Mouse (Mus musculus) E14TG2a.4 (cell line): ENCODE data around the gene Rab3gap2.

Experiments
- CTCF ChIP-seq: conservative IDR thresholded peaks from 2 replicates; pipeline ENCODE4 v1.5.1; 2014; ENCODE audit warnings: low read length
- NANOG ChIP-seq: IDR thresholded peaks from 2 replicates; pipeline ENCODE4 v1.6.1; 2014; ENCODE audit warnings: borderline replicate concordance, low read length, mixed read lengths

- TF ChIP-seq CTCF (no peak), NANOG (no peak)
Observed at GRCm38 (mm10) chr1:185229406-185230201, 25.7 kb downstream of the Rab3gap2 start.
